Mouse (Mus musculus) ZHBTc4 (cell line): Measurements from ENCODE around the gene Ttc7.

ENCODE experiments used
- DNase-seq: peaks from one replicate; pipeline ENCODE4 v3.0.0-alpha.2; 2011; ENCODE audit warnings: low read depth, low spot score

The Ttc7 gene

DNA sequence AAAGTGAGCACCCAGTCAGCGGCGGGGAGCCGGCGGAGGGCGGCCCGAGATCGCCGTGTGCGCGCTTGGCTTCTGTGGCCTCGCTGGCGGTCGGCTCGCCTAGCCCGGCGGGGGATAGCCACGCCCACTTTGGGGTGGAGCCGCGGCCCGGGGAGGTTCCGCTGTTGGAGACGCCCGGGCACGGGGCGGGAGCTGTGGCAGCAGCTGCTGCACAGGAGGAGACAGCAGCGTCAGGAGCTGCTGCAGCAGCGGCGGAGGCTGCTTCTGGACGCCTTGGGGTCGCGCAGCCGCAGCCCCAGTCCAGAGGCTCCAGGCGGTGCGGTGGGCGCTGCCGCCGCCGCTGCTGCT lies at the start of gene Ttc7:
Gene Ttc7 (plus strand): TSS at position 181 of the 348 bp plus-strand sequence.
- DNase-seq: peak; percentile 97

DNA sequence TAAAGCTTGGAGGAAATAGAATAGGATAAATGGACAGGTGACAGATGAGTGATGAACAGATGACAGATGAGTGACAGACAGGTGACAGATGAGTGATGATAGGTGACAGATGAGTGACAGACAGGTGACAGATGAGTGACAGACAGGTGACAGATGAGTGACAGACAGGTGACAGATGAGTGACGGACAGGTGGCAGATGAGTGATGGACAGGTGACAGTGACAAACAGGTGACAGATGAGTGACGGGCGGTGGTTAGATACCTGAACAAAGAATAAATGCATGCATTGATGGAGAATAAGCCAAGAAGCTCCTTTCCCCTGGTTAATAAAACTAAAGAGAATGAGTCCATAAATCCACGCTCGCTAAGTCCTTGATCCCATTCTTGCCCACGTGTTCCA lies 47.7 kb upstream of the Ttc7 start:
- DNase-seq: no peak

DNA sequence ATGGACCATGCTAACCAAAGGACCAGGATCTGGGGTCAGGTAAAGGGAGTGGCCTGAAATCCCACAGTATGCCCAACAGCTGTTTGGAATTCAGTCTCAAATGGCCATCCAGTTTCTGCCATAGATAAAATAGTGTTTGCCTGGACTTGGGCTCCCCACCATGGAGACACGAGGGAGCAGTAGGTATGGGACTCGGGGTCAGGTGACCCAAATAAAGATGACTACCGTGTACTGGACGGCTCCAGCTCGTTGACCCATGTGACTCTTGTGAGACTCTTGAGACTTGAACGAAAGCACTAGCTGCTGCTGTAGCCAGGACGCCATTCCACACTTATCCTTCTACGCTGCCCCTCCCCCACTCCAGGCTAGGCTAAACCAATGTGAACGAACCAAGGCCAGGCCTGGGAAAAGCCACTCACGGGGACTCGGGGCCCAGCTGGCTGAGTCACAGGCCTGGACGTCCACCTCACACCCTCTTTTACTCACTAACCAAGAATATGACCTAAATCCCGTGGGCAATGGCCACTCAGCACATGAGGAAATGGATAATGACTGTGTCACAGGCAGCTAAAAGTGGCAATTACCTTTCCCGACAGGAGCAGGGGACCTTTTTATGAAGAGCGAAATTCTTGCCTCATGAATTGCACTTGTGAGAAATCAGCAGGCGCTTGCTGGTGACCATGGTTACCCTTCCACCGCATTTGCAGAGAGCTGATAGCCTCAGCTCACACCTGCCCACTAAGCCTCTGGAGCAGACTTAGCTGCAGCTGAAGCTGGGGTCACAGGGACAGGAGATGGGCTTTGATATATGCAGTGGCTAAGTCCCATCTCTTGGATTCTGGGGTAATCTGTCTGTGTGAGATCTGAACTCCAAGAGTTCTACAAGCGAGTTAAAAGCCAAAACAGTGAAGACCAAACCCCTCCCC lies 45.7 kb upstream of the Ttc7 start:
- DNase-seq: no peak

DNA sequence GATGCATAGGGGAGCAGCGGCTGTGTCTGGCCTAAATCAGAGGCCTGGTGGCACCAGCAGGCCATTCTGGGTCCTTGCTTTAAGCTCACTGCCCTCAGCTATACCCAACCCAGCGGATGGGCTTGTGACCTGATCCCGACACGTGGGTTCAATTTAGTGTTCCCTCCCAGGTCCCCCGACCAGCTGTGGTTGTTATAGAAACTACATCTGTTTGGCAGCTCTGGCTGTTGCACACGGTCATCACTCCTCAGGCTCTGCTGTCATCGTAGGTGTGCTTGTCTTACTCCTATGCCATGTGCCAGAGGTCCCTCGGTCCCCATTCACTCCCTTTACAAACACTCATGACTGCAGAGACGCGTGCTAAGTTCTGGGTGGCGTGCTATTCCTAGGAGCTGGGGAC lies 44.9 kb upstream of the Ttc7 start:
- no peak for DNase-seq

DNA sequence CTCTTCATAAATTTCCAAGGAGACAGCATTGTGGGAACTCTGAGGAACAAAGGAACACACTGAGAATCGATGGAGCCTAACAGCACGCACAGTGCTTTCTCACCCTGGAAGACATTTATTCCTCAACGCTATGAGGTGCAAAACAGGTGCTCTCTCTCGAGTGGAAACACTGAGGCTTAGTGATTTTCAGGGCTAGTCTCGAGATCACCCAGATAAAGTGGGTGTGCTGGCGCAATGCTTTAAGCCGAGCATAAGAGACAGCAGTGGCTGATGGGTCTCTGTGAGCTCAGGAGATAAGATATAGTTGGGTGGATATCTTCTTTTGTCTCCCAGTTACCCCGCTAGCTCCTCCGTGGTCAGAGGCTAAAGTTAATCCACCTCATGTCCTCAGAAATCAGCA lies 36.6 kb upstream of the Ttc7 start:
- DNase-seq: no peak

DNA sequence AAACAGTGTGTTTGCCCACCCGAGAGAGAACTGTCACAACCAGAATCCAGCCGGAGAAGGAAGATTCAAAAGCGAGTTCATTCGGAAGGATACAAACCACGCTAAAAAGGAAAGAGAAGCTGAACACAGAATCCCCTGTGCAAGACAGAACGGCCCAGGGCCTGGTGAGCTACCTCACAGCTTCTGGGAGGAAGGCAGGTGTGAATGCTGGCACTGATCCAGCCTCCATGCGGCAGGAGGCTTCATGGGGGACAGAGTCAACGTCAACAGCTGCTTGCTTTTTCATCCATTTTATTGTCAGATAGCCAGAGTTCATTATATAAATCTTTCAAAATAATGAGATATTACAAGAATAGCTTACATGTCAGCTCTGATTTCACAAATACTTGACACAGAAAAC lies 28.3 kb upstream of the Ttc7 start:
- DNase-seq: no peak

DNA sequence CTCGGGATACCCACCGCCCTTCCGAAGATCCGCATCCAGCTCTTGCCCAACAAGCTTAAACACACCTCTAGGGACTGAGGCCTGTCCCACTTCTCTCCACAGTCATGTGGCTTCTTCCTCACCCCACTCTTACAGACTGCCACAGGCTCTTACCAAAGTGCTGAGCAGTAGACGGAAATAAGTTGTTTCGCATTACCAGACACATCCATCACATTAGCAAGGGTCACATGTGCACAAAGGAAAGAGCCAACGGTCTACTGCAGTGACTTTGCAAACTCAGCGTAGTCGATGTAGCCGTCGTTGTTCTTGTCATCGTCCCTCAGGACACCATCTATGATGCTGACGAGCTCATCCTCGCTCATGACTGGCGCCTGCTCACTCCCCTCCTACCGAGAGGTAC lies 27.0 kb upstream of the Ttc7 start:
- DNase-seq: no peak

DNA sequence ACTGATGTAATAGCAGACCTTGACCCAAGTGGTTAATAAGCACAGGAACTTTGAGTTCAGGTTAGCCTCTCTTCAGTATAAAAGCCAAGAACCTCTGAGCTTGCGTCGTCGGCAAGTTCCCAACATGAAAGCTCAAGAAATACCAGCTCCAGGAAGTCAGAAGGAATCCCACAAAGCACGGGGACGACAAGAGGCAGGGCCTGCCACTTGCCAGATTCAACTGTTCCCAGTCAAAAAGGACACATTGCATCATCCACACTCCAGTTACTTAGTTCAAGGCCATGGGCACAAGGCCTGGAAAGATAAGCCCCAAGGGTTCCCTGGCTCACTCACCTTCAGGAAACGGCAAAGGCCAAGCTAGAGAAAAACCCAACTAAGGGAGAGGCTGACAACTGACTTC lies 19.3 kb upstream of the Ttc7 start:
- no peak for DNase-seq

DNA sequence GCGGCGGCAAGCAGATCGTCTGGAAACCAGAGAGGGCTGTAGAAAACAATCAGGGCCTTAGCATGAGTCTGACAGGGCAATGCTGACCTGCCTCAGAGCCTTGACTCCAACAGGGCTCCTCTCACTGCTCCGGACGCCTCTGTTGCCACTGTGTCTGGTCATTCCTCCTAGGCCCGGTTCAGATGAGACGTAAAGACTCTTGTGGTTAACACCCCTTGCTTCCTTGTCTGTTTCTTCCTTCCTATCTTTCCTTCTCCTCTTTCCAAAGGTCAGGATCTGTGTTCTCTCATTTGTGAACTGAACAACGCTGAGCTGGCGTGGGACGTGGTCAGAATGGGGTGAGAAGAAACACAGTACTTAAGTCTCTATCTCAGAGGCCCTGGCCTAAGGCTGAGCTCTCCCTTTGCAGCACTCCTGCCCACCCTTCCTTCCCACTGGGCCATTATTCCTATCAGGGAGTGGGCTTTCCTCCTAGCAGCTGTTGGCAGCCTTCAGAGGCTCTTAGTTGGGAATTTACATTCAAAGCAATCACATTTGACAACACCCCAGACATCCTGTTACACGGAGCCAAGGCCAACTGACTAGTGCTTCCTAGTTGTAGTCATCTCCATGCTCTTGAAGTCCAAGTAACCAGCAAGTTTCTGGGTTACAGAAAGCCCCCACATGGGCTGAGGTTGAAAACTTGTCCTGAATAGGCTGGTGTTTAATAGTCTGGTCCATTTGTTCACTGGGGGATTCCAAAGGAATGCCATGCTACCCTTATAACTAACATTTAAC lies 18.4 kb upstream of the Ttc7 start:
- no peak for DNase-seq

DNA sequence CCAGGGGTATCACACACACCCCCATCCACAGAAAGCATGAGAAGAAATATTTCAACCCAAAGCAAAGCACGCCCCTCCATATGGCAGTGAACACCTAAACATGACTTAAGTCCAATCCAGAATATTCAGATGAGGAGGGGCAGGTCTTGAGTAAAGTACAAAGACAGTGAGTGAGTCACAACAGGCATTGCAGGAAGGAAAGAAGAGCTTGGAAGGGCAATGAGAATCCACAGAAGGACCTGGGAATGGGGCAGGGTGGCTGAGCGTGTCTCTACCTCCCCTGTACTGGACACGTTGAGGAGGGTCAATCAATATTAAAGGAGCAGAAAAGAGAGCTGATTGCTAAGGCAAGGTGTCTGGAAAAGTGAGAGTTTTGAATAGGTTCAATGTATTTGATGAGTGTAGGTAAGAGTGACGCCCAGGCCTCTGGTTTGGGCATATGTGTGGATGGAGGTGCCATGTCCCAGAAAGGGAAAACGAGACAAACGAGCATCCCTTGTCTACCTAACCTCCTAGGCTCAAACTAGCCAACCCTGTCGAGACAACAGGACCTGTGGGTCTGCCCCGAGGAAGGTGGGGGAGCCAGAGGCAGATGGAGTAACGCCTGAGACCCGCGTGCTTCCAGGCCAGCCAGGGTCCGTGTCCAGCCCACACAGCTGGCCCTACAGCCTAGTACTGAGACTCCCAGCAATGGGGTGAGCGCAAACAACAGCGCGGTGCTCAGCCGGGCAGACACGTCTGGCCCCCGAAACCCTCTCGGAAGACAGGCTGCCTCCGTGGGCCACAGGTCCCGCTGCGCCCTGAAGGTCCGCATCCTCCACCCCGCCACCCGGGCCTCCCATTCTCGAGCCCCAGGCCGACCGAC lies 17.5 kb upstream of the Ttc7 start:
- DNase-seq: no peak

DNA sequence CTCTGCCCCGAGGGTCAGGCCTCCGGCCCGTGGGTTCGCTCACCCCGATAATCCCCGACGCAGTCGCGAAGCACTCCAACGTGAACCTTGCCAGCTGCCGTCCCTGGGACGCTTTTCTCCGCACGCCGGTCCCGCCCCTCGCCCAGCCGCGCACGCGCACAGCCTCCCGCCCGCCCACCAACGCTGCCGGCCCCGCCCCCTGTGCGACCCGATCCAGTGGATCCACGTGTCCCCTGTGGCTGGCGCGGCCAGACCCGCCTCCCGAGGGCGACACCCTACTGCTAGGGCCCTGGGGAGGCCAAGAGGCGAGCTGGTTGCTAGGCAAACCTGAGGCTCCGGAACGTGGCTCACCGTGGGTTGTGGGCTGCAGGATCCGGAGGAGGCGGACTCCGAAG lies 16.9 kb upstream of the Ttc7 start, which contains the start of gene Mcfd2:
Gene Mcfd2 (minus strand): TSS at position 144 of the 395 bp plus-strand sequence.
- DNase-seq: peak; percentile 95

DNA sequence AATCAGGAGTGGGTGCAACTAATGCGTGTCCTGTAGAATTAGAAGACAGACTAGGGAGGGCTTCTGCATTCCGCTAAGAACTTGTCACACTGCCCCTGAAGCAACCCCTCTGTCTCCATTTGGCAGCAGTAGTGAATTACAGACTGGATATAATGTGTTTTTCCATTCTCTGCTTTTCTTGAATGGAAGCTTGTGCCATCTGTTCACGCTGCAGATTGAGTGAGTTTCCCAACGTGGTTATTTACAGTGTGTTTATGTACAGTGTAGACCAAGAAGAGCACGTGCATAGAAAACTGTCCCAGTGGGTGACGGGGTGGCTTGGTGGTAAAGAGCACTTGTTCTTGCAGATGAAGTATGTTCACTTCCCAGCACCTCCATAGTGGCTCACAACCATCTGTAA lies 13.2 kb upstream of the Ttc7 start:
- DNase-seq: no peak

DNA sequence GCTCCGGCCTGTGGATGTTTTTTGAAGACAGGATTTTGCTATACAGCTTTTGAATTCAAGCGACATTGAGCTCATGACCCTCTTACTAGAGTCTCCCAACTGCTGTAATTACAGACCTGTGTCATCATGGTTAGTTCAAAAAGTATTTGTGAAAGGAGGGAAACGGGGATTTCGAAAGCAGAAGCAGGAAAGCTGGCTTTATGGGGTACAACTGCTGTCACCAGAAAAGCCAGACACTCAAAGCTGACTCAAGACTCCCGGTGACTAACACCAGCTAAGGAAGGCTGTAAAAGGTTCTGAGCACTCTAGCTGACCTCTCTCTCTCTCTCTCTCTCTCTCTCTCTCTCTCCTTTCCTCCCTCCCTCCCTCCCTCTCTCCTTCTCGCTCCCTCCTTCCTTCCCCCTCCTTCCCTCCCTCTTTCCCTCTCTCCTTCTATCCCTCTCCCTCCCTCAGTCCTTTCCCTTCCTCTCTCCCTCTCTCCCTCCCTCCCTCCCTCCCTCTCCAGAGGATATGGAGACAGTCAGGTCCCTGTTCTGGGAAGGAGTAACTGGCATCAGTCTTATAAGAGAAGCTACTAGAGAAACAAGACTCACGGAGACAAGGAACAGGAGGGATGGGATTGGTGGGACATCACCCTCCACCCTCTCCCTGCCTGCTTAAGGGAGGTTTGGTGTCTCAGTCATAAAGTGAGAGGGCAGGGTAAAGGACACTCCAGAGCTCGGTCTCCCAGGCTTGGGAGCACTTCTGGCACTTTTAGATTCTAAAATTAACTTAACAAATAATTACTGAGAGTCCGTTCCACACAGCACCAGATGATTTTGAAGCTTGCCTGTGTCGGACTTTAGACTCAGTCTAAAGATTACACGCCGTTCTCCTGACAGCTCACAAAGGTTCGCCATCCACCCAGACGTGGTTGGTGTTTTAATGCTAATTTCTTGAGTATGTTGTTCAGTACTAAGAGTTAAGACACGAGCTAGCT lies 7.0 kb upstream of the Ttc7 start:
- DNase-seq: no peak

DNA sequence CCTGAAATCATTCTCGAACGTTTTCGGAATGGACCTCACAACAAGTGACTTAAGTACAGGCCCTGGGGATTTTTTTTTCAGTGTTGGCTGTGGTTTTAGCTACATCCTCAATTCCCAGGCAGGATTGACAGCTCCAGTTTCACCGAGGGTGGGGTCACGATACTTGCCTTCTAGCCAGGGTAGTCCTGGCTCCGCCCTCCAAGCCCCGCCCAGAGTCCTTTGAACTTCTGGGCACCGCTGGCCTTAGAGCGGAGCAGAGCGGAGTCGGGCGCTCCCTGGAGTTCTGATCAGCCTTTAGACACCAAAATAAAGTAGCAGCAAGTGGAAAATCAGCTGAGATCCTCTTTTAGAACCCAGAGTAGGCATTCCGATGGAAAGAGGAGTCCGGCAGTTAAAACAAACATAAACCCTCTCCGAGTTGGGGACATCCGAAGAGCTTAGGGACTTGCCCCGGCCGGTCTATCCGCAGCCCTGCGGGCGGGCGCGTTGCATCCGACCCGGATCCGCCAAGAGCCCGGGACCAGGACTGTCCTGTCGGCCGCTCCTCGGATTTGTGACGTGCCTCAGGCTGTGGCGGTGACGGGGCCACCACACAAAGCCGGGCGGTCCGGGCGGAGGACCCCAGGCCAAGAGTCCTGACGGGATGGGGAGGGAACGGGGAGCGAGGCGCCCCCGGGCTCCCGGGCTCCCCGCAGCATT lies 530 bp upstream of the Ttc7 start:
- peak; percentile 96 for DNase-seq

DNA sequence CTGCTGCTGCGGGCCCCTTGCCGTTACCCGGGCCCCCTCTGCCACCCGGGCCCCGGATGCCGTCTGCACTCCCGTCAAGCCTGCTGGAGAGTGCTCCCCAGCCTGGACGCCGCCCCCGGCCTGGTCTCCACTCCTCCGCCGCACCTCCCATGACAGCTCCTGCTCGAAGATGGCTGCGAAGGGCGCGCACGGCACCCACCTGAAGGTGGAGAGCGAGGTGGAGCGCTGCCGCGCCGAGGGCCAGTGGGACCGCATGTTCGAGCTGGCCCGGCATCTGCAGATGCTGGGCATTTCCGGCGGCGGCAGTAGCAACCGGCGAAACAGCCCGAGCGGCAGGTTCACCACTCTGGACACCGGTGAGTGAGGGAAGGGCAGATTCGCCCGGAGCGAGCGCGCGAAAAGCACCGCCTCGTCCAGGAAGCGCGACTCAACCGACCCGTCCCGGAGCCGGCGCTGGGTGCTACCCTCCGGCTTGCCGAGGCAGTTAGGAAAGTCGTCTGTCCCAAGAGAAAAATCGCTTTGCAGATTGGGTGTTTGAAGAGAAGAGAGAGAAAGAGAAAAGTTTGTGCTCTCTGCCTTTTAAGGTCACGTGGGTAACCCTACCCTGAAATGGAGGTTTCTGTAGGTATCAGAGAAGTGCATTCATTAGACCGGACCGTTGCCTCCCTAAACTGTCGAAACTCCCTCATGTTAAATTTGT lies 519 bp downstream of the Ttc7 start:
- peak; percentile 79 for DNase-seq

DNA sequence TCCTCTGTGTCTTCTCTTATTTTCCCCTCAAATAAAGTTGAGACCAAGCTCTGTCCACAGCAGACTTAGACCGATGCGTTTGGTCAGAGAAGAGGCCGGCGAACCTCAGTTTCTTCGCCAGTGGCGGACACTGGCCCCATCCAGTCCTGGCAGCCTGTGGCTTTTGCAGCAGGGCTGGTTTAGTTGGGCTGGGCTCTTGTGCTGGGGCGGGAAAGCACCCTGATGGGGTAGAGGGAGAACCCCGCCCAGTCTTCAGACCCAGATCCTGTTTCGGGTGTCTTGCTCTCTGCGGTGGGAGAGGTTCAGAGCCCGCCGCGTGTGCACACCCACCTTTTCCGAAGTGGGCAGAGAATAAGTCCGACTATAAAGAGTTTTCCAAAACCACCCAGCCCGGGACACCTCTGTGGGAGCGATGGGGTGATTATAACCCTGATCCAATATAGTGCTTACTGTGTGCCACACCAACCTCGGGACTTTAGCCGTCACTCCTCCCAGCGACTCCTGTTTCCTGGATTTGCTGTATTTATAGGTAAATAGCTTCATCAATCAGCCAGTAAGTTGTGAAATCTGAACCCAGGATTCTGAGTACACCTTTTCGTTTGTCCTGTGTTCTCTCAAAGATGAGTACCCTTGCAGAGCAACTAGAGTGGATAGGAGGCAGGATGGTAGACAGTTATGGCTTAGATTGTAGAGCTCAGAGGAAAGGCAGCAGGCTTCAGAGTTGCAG lies 1.2 kb downstream of the Ttc7 start:
- peak; percentile 46 for DNase-seq

DNA sequence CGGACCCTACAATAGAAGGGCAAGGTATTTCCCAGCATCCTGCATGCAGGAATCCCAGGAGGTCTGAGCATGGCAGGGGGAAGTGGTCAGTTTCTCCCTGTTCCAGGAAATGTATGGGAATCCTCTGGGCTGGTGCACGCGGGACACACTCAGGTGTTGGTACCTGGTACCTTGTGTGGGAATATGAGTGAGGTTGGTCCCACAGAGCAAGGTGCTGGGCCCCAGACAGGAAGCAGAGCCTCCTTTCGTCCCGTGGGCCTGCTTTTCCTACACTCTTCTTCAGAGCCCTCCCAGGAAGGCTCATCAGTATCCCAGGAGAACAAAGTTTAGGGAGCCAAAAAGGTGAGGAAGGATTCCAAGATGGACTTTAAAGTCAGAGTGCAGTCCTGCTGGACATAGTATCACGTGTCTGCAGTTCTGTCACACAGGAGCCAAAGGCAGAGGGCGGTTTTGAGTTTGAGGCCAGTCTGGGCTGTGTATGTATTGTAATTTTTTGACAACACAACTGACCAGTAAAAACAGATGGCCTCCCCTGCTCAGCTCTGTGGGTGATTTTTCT lies 1.9 kb downstream of the Ttc7 start:
- DNase-seq: no peak

DNA sequence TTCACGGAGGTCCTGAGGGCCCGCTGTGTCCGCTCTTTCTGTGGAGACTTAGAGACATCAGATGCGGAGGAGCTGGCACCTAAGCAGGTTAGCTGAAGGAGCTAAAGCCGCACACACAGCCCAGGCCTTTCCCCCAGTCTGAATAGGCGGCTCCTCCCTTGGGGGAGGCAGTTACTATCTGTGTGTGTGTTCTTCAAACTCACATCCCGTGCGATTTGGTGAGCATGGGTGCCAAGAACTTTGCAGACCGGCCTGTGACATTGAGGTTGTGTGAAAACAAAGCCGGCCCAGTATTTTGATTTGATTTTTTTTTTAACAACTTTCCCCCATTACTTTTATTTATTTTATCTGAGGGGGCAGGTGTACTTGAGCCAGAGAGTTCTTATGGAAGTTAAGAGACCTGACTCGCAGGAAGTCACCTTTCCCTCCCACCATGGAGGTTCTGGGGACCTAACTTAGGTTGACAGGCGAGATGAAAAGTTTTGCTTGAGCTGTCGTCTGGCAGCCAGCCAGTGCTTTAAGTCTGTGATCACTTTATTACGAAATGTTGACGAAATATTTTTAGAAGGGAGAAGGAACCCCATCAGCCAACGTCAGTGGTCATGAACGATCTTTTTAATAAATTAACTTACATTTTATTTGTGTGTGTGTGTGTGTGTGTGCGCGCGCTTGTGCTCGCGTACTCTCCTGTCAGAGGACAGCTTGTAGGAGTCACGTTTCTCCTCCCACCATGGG lies 3.2 kb downstream of the Ttc7 start:
- DNase-seq: peak; percentile 53
